Mouse (Mus musculus) lung, embryonic 16.5 days (tissue): ENCODE results near the gene Fbll1. TPM values are rescaled to one million over a fixed set of nuclear protein-coding genes. Genes with fewer than 3 reads are reported as not detected.

Source experiments
- ATAC-seq: fragments of 200-750 bp; cut with Nextera tagmentation; 2 replicates; pipeline ENCODE4 v1.8.0; 2017; ENCODE audit warnings: low read depth, mild to moderate bottlenecking, moderate library complexity
- H3K27ac ChIP-seq: fragments of 300-500 bp; sonication (generic); 2 replicates; pipeline ENCODE4 v1.5.1; 2014; ENCODE audit warnings: mild to moderate bottlenecking, control low read depth, low read length
- H3K27me3 ChIP-seq: fragments of 300-500 bp; sonication (generic); 2 replicates; pipeline ENCODE4 v1.6.1; 2014; ENCODE audit warnings: low read depth, low read length, mixed read lengths; ENCODE audit not compliant: control insufficient read depth, insufficient read depth
- H3K36me3 ChIP-seq: fragments of 300-500 bp; sonication (generic); 2 replicates; pipeline ENCODE4 v1.6.1; 2014; ENCODE audit warnings: low read length; ENCODE audit not compliant: control insufficient read depth, insufficient read depth
- H3K4me1 ChIP-seq: fragments of 300-500 bp; sonication (generic); replicated peaks from 2 replicates; pipeline ENCODE4 v1.6.1; 2014; ENCODE audit warnings: low read length, mixed read lengths; ENCODE audit not compliant: control insufficient read depth, insufficient read depth
- H3K4me2 ChIP-seq: fragments of 300-500 bp; sonication (generic); 2 replicates; pipeline ENCODE4 v1.6.1; 2014; ENCODE audit warnings: low read depth, low read length, control low read depth
- H3K4me3 ChIP-seq: fragments of 300-500 bp; sonication (generic); 2 replicates; pipeline ENCODE4 v1.5.1; 2014; ENCODE audit warnings: mild to moderate bottlenecking, low read length, control low read depth
- H3K9ac ChIP-seq: fragments of 300-500 bp; sonication (generic); 2 replicates; pipeline ENCODE4 v1.6.1; 2014; ENCODE audit warnings: low read length, control low read depth
- H3K9me3 ChIP-seq: fragments of 300-500 bp; sonication (generic); 2 replicates; pipeline ENCODE4 v1.6.1; 2016; ENCODE audit warnings: low read length; ENCODE audit not compliant: control insufficient read depth
- WGBS: fragments of 180-500 bp; shearing (Covaris S2); extraction: QIAGEN DNeasy Blood & Tissue Kit; methylation state at CpG from one replicate; pipeline ENCODE4 v1.1.7; 2014; 5-methylcytosine and 5-hydroxymethylcytosine counted together
- polyA plus RNA-seq: library from polyadenylated mRNA; unstranded; fragments of >200 nt; fragmentation: Nextera tagmentation; extraction: Ambion mirVana; gene quantifications from 2 replicates; pipeline ENCODE4 v1.2.1, GENCODE M21; 2015

The Fbll1 gene
- polyA plus RNA-seq, 1 experiment from 2014 or later, result not detected

DNA sequence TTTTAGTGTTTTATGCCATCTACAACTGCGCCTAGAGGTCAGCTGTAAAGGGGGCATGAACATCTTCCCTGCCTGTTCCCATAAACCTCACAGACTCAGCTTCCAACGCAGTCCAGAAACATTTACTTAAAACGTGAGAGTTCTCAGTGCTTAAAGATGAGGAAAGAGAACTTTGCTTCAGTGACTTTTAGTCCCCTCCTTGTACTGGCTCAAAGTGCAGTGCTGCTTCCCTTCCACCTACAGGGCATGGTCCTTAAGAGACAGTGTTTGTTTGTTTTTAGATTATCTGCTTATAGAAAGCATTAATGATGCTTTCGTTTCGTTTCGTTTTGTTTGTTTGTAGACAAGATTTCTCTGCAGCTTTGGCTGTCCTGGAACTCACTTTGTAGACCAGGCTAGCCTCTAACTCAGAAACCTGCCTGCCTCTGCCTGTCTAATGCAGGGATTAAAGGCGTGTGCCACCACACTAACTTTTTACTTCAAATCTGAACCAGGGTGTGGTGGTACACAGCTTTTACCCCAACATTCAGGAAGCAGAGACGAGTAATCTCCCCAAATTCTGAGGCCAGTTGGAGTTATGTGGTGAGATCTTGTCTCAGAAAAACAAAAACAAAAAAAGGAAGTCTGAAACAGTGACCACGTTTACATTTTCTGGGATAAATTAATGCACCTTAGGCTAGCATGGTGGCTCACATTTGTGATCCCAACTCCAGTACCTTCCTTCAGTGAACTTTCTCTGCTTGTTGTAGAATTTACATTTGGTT is 27.8 kb downstream of the Fbll1 start:
- Histone ChIP-seq H3K9ac (peak overlapping the region; percentile 96), H3K27ac (no peak overlapping the region), H3K9me3 (no peaks in the 10 kb centered on the region), H3K4me2 (peak overlapping the region; percentile 84), H3K4me3 (peak overlapping the region; percentile 91), H3K36me3 (peaks cover under 1% of the 10 kb centered on the region), H3K27me3 (no peaks in the 10 kb centered on the region), H3K4me1 (peaks cover 11% of the 10 kb centered on the region)
- ATAC-seq, result no peak
- 43% methylated on average over 9 of the region's 9 CpGs for WGBS

DNA sequence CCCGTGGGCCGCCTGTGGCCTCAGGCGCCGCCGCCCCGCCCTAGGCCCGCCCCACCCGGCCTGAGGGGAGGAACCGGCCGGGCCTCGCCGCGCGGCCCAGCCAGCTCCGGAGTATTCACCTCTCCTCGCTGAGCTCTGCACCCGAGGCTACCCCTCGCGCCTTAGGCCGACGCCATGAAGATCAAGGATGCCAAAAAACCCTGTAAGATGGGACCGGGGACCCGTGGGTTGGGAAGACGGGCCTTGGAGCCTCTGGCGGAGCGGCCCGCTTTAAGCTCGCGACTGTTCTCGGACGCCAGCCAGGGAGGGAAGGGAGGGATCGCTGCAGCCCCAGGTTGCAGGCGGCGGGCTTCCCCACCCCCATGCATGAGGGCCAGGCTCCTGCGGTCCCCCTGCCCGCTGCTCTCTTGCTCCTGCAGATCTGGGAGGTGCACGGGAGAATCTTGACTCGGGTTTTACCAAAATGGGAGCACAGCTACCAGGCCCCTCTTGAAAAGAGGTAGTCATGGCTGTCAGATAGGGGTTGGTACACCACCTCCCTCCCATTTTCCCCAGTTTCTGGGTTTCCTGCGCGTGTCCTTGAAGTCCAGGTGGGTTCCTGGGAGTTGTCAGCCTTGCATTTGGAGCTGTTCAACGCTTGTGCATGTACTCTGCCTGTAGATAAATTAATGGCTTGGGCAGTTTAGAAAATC is 28.8 kb downstream of the Fbll1 start:
- no peaks in the 10 kb centered on the region for H3K36me3 ChIP-seq
- H3K4me2 ChIP-seq, result peak overlapping the region; percentile 84
- no peaks in the 10 kb centered on the region for H3K9me3 ChIP-seq
- peak; percentile 92 for ATAC-seq
- H3K9ac ChIP-seq, result peak overlapping the region; percentile 96
- H3K27ac ChIP-seq, result peak overlapping the region; percentile 93
- whole genome bisulfite sequencing, result 0% methylated on average over 39 of the region's 41 CpGs
- no peaks in the 10 kb centered on the region for H3K27me3 ChIP-seq
- peaks cover 11% of the 10 kb centered on the region for H3K4me1 ChIP-seq
- H3K4me3 ChIP-seq, result peak overlapping the region; percentile 91

DNA sequence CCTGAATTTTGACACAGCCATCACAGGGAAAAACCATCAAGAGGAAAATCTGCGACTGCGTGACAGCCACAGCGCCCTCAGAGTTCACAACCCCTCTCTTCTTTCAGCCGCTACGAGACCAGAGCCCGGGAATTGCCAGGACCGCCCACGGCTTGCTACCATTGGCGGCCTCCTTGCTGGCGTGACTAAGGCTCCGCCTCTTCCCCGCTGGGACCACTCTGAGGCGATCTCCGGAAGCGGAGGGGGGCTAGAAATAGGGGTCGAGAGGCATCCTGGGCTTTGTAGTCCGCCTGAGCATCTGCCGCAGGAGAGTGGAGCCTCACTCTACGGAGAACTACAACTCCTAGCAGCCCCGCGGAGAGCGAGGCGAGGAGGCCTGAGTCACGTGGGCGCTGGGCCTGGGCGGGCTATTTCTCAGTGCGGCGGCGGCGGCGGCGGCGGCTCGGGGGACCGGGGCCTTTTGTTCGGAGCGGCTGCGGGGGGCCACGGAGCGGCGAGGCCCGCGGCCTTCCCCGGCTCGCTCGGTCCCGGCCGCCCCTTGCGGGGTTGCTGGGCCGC is 29.4 kb downstream of the Fbll1 start, which contains the start of gene Pank3:
TSS of gene Pank3 (plus strand) at position 297 of the 558 bp plus-strand sequence.
- WGBS, result 0% methylated on average over 34 of the region's 50 CpGs

DNA sequence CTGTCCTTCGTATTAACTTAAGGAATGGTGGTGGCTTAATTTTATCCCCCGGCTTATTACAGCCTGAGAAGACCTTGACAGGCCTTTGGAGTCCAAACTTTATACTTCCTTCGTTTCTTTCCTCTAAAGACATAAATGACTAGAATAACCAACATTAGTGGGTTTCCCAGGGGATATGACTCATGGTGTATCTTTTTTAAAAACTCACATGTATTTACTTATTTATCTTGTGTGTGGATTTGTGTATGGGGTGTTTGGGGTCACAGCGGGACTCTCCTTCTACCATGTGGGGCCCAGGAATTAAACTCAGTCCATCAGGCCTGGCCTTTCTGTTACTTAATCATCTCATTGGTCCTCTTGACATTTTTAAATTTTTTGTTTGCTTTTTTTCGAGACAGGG is 31.8 kb downstream of the Fbll1 start:
- no peak for ATAC-seq
- Histone ChIP-seq H3K9ac (no peak overlapping the region), H3K4me3 (no peak overlapping the region), H3K27me3 (no peaks in the 10 kb centered on the region), H3K4me1 (peaks cover 10% of the 10 kb centered on the region), H3K9me3 (no peaks in the 10 kb centered on the region), H3K4me2 (no peak overlapping the region), H3K27ac (no peak overlapping the region), H3K36me3 (no peaks in the 10 kb centered on the region)
- WGBS, result 75% methylated on average over 5 of the region's 5 CpGs

More for the DNA sequence above, 29.4 kb downstream of the Fbll1 start, which contains the start of gene Pank3:
- Histone ChIP-seq H3K9me3 (no peaks in the 10 kb centered on the region), H3K4me3 (peak within 1 kb of the TSS; percentile 91), H3K9ac (peak within 1 kb of the TSS; percentile 96), H3K27me3 (no peaks in the 10 kb centered on the region), H3K36me3 (no peaks in the 10 kb centered on the region), H3K27ac (peak within 1 kb of the TSS; percentile 93), H3K4me1 (peaks cover 11% of the 10 kb centered on the region), H3K4me2 (peak within 1 kb of the TSS; percentile 84)
- peak; percentile 100 for ATAC-seq

DNA sequence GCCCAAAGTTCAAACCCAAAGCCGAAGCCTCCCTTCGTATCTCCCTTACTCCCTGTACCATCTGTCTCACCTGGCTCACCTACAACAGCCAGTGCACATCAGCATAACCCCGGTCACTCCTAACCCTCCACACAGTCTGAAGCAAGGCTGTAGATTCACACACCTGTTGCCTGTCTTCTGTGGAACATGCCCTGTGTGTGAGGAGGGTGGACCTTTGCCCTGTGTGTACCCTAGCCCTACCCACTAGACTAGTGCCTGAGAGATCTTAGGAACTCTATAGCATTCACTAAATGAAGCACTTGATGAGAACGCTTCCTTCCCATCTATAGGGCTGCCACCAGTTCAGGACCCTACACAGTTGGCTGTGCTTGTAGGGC is 38.1 kb downstream of the Fbll1 start:
- Histone ChIP-seq H3K27me3 (no peaks in the 10 kb centered on the region), H3K4me1 (peaks cover 5% of the 10 kb centered on the region; the same call in 1 of the 2 replicates), H3K36me3 (no peaks in the 10 kb centered on the region), H3K4me2 (no peak overlapping the region), H3K4me3 (no peak overlapping the region), H3K9me3 (no peaks in the 10 kb centered on the region), H3K9ac (no peak overlapping the region), H3K27ac (no peak overlapping the region)
- no peak for ATAC-seq
- WGBS, result 90% methylated on average over 4 of the region's 4 CpGs

DNA sequence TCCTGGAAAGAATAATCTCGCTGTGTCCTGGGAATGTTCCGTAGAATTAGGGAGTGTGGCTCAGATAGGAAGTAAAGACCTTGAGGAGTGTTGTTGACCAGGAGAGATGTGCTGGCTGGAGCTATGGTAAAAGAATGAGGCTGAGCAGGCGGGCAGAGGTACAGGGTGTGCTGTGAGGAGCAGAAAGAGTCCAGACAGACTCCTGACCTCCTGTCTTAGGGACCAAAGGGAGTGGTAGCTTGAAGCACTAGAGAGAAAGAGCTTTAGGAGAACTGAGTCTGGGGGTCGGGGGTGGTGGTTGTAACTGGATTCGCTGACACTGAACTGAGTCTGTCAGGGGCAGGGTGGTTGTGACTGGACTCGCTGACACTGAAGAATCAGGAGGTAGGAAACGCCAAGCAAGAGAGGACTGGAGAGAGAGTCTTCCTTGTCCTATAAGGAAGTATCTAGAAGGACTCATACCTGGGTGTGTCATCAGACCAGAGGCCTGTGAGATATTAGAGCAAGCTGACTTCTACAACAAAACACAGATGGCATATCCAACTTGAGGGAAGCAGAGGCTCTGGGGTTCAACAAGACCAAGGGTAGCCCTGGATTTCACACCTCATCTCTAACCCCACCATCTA is 38.6 kb downstream of the Fbll1 start:
- H3K9me3 ChIP-seq, result no peaks in the 10 kb centered on the region
- WGBS, result 76% methylated on average over 7 of the region's 7 CpGs
- H3K27ac ChIP-seq, result no peak overlapping the region
- H3K27me3 ChIP-seq, result no peaks in the 10 kb centered on the region
- H3K36me3 ChIP-seq, result no peaks in the 10 kb centered on the region
- H3K4me3 ChIP-seq, result no peak overlapping the region
- H3K4me1 ChIP-seq, result peaks cover 5% of the 10 kb centered on the region; the same call in 1 of the 2 replicates
- no peak for ATAC-seq
- H3K4me2 ChIP-seq, result no peak overlapping the region
- H3K9ac ChIP-seq, result no peak overlapping the region

DNA sequence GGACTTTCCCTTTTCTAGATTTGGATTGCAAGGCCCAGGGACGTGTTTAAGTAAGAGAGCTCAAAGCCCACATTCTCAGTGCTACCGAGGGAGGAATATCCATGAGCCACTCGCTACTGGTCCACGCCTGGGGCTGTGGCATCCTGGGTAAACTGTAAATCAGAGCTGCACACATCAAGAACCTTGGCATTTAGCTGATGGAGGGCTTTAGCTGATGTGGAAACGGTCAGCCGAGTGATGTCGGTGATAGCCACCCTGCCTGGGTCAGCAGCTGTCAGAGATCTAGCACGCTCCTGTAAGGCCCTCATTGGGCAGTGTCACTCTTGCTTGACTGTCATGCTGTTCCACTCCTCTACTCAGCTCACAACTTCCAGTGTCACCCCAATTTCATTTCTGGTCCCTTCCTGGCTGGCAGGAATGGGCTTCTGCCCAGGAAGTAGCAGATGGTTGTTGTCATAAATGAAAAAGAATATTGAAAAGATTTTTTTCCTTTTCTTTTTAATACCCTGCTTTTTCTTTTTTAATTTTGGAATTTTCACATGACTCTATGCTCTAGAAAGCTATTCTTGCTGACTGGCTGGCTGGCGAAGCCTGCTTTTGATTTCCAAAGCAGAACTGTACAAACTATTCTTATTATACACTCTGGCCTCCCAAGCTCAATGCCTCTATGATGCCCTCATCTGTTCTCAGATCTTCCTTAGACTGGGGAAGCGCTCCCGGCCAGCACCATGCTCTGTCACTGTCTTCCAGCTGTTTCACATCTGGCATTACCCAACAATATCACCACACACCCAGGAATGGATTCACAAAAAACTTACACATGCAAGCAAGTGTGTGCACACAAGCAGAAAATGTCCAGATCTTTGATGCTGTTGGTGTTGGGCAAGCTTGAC is 42.0 kb downstream of the Fbll1 start:
- Histone ChIP-seq H3K4me1 (peaks cover 5% of the 10 kb centered on the region; the same call in 1 of the 2 replicates), H3K27ac (peak overlapping the region; percentile 13; the same call in 1 of the 2 replicates), H3K9ac (no peak overlapping the region), H3K36me3 (no peaks in the 10 kb centered on the region), H3K9me3 (no peaks in the 10 kb centered on the region), H3K4me3 (no peak overlapping the region), H3K27me3 (no peaks in the 10 kb centered on the region), H3K4me2 (no peak overlapping the region)
- WGBS, result 58% methylated on average over 11 of the region's 11 CpGs
- ATAC-seq, result peak; percentile 86

DNA sequence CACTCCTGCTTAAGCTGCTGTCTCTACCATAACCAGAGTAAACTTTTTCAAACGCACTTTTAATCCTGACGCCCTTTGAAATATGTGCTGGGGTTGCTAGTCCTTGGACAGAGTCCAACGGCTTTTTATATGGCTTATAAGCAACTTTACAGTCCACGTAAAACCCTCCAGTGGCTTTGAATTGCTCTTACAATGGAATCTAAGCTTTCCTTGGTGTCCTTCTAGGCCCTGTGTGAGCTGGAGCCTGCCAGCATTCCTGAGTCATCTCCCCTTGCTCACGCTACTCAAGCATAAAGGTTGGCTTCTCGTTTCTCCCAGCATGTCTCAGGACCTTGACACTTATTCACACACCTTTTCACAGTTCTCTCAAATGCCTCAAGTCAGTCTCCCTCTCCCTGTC is 43.1 kb downstream of the Fbll1 start:
- Histone ChIP-seq H3K4me3 (no peak overlapping the region), H3K9ac (no peak overlapping the region), H3K27me3 (no peaks in the 10 kb centered on the region), H3K27ac (no peak overlapping the region), H3K36me3 (no peaks in the 10 kb centered on the region), H3K4me1 (peaks cover 5% of the 10 kb centered on the region; the same call in 1 of the 2 replicates), H3K4me2 (no peak overlapping the region), H3K9me3 (no peaks in the 10 kb centered on the region)
- 37% methylated on average over 6 of the region's 6 CpGs for WGBS
- no peak for ATAC-seq
